Mouse (Mus musculus): ENCODE data around the gene Slc22a7. TPM values are rescaled to one million over a fixed set of nuclear protein-coding genes. Genes with fewer than 3 reads are reported as not detected.
A peak's percentile ranks its signal among the peaks of the same experiment; 100 is the strongest.

The Slc22a7 gene
- total and polyA plus RNA-seq, 2 experiments from 2014 or later, result 0.93 TPM; not detected in 1

GRCm38 (mm10) chr17:46477286-46477685 lies 39.0 kb upstream of the Slc22a7 start:
- Histone ChIP-seq H3K4me1 (ENCODE audit: insufficient read depth, low read length) (no peaks in the 10 kb centered on the region), H3K9ac (replicated peaks; ENCODE audit: low read length, poor library complexity, severe bottlenecking) (no peak overlapping the region), H3K36me3 (ENCODE audit: insufficient read depth, low read length) (peaks cover 67% of the 10 kb centered on the region), H3K27me3 (ENCODE audit: insufficient read depth, low read length) (no peaks in the 10 kb centered on the region), H3K4me3 (ENCODE audit: low read depth, low read length) (no peak overlapping the region), H3K27ac (ENCODE audit: low read depth, low read length) (no peak overlapping the region), H3K9me3 (ENCODE audit: low read length) (no peaks in the 10 kb centered on the region), H3K4me2 (ENCODE audit: low read depth, low read length, poor library complexity, severe bottlenecking) (no peak overlapping the region)
- no peak for TF ChIP-seq CTCF (IDR thresholded peaks at IDR 0.05)
- ATAC-seq (ENCODE audit: low FRiP score) (no peak), DNase-seq (ENCODE audit: low spot score) (no peak)
- WGBS, result 74% methylated on average over 15 of the region's 15 CpGs

- Histone ChIP-seq H3K36me3 (ENCODE audit: insufficient read depth, low read length) (peaks cover 67% of the 10 kb centered on the region), H3K4me1 (ENCODE audit: insufficient read depth, low read length) (no peaks in the 10 kb centered on the region), H3K9me3 (ENCODE audit: low read length) (no peaks in the 10 kb centered on the region), H3K4me2 (ENCODE audit: low read depth, low read length, poor library complexity, severe bottlenecking) (no peak overlapping the region), H3K27ac (ENCODE audit: low read depth, low read length) (no peak overlapping the region), H3K4me3 (ENCODE audit: low read depth, low read length) (no peak overlapping the region), H3K27me3 (ENCODE audit: insufficient read depth, low read length) (no peaks in the 10 kb centered on the region), H3K9ac (replicated peaks; ENCODE audit: low read length, poor library complexity, severe bottlenecking) (no peak overlapping the region)
- 89% methylated on average over 8 of the region's 8 CpGs for WGBS
- TF ChIP-seq CTCF (IDR thresholded peaks at IDR 0.05), result no peak
- DNase-seq (ENCODE audit: low spot score) (no peak), ATAC-seq (ENCODE audit: low FRiP score) (no peak)
Measured at GRCm38 (mm10) chr17:46476601-46477000, 38.3 kb upstream of the Slc22a7 start.

- Histone ChIP-seq H3K4me3 (ENCODE audit: low read depth, low read length) (no peak overlapping the region), H3K9me3 (ENCODE audit: low read length) (no peaks in the 10 kb centered on the region), H3K9ac (replicated peaks; ENCODE audit: low read length, poor library complexity, severe bottlenecking) (no peak overlapping the region), H3K36me3 (ENCODE audit: insufficient read depth, low read length) (peaks cover 62% of the 10 kb centered on the region), H3K27me3 (ENCODE audit: insufficient read depth, low read length) (no peaks in the 10 kb centered on the region), H3K27ac (ENCODE audit: low read depth, low read length) (no peak overlapping the region), H3K4me2 (ENCODE audit: low read depth, low read length, poor library complexity, severe bottlenecking) (no peak overlapping the region), H3K4me1 (ENCODE audit: insufficient read depth, low read length) (no peaks in the 10 kb centered on the region)
- DNase-seq (ENCODE audit: low spot score), result no peak
- TF ChIP-seq CTCF (IDR thresholded peaks at IDR 0.05), result no peak
- no peak for ATAC-seq (ENCODE audit: low FRiP score)
- WGBS, result 74% methylated on average over 9 of the region's 9 CpGs
Measured at GRCm38 (mm10) chr17:46467830-46468229, 29.6 kb upstream of the Slc22a7 start.

GRCm38 (mm10) chr17:46462226-46462625 lies 24.0 kb upstream of the Slc22a7 start:
- Histone ChIP-seq H3K4me1 (ENCODE audit: insufficient read depth, low read length) (no peaks in the 10 kb centered on the region), H3K27me3 (ENCODE audit: insufficient read depth, low read length) (no peaks in the 10 kb centered on the region), H3K9ac (replicated peaks; ENCODE audit: low read length, poor library complexity, severe bottlenecking) (no peak overlapping the region), H3K9me3 (ENCODE audit: low read length) (no peaks in the 10 kb centered on the region), H3K36me3 (ENCODE audit: insufficient read depth, low read length) (peaks cover 31% of the 10 kb centered on the region), H3K27ac (ENCODE audit: low read depth, low read length) (no peak overlapping the region), H3K4me3 (ENCODE audit: low read depth, low read length) (no peak overlapping the region), H3K4me2 (ENCODE audit: low read depth, low read length, poor library complexity, severe bottlenecking) (no peak overlapping the region)
- no peak for ATAC-seq (ENCODE audit: low FRiP score)
- WGBS, result 91% methylated on average over 5 of the region's 5 CpGs
- no peak for TF ChIP-seq CTCF (IDR thresholded peaks at IDR 0.05)
- no peak for DNase-seq (ENCODE audit: low spot score)

GRCm38 (mm10) chr17:46461347-46461746 lies 23.1 kb upstream of the Slc22a7 start:
- TF ChIP-seq CTCF (IDR thresholded peaks at IDR 0.05), result peak; percentile 40
- Histone ChIP-seq H3K4me3 (ENCODE audit: low read depth, low read length) (no peak overlapping the region), H3K4me1 (ENCODE audit: insufficient read depth, low read length) (no peaks in the 10 kb centered on the region), H3K27ac (ENCODE audit: low read depth, low read length) (no peak overlapping the region), H3K9me3 (ENCODE audit: low read length) (no peaks in the 10 kb centered on the region), H3K27me3 (ENCODE audit: insufficient read depth, low read length) (no peaks in the 10 kb centered on the region), H3K4me2 (ENCODE audit: low read depth, low read length, poor library complexity, severe bottlenecking) (peak overlapping the region; percentile 20), H3K36me3 (ENCODE audit: insufficient read depth, low read length) (peaks cover 23% of the 10 kb centered on the region), H3K9ac (replicated peaks; ENCODE audit: low read length, poor library complexity, severe bottlenecking) (no peak overlapping the region)
- ATAC-seq (ENCODE audit: low FRiP score) (no peak), DNase-seq (ENCODE audit: low spot score) (no peak)
- 30% methylated on average over 8 of the region's 8 CpGs for WGBS

GRCm38 (mm10) chr17:46460673-46461072 lies 22.4 kb upstream of the Slc22a7 start:
- no peak overlapping the region; the same call in 1 of the 2 replicates for H3K4me3 ChIP-seq (ENCODE audit: low read depth, low read length)
- no peak for TF ChIP-seq CTCF (IDR thresholded peaks at IDR 0.05)

More at GRCm38 (mm10) chr17:46460673-46461072, 22.4 kb upstream of the Slc22a7 start:
- ATAC-seq (ENCODE audit: low FRiP score) (no peak), DNase-seq (ENCODE audit: low spot score) (no peak)
- 14% methylated on average over 28 of the region's 32 CpGs for WGBS
- Histone ChIP-seq H3K4me1 (ENCODE audit: insufficient read depth, low read length) (no peaks in the 10 kb centered on the region), H3K9me3 (ENCODE audit: low read length) (no peaks in the 10 kb centered on the region), H3K9ac (replicated peaks; ENCODE audit: low read length, poor library complexity, severe bottlenecking) (no peak overlapping the region), H3K36me3 (ENCODE audit: insufficient read depth, low read length) (peaks cover 19% of the 10 kb centered on the region), H3K27ac (ENCODE audit: low read depth, low read length) (no peak overlapping the region), H3K4me2 (ENCODE audit: low read depth, low read length, poor library complexity, severe bottlenecking) (0 out of 2 replicates have a peak overlapping the region, but pooled peaks have one; percentile 6), H3K27me3 (ENCODE audit: insufficient read depth, low read length) (no peaks in the 10 kb centered on the region)

Data from midbrain, postnatal 0 days (tissue).